Mouse (Mus musculus): ENCODE results near the gene Pkp1. TPM values are rescaled to one million over a fixed set of nuclear protein-coding genes. Genes with fewer than 3 reads are reported as not detected.

Pkp1 gene
- total RNA-seq, 2 experiments from 2014 or later: 0.23 TPM; not detected in 1

GRCm38 (mm10) chr1:135916486-135917058, 2.4 kb downstream of the Pkp1 start:
- intact Hi-C loops (cut with DNase I): no loop called here
- no peak for DNase-seq

GRCm38 (mm10) chr1:135913657-135914056, 5.3 kb downstream of the Pkp1 start:
- DNase-seq: no peak
- intact Hi-C loops (cut with DNase I): no loop called here

GRCm38 (mm10) chr1:135909381-135909780, 9.6 kb downstream of the Pkp1 start:
- no peak for DNase-seq
- intact Hi-C loops (cut with DNase I): no loop called here

- no peak for DNase-seq
- intact Hi-C loops (cut with DNase I): no loop called here
Observed at GRCm38 (mm10) chr1:135906736-135907135, 12.3 kb downstream of the Pkp1 start.

DNA sequence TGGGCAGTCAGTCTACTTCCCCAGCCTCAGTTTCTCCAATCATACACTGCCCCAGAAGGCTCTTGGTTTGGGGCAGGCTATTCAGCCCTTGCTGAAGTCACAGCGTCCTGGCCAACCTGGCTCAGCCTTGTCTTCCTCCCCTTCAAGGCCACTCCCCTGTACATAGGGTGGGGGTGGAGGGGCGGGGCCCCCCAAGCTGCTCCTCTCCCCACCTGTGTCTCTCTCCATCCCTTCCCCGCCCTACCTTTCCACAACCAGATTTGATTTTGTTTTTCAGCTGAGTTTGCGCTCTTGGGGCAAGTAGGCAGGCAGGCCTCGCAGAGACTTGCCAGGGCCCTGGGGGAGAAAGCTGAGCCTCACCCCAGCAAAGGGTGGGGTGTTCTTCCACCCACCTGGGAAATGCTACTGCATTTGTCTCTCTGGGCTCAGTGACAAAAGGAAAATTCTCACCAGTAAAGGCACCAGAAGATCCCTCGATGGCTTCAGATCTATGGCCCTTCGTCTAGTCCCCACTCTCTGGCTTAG, 19.0 kb downstream of the Pkp1 start:
- intact Hi-C loops (cut with DNase I): no loop called here
- no peak for DNase-seq

- DNase-seq: no peak
- intact Hi-C loops (cut with DNase I): no loop called here
Observed at GRCm38 (mm10) chr1:135899295-135899694, 19.7 kb downstream of the Pkp1 start.

DNA sequence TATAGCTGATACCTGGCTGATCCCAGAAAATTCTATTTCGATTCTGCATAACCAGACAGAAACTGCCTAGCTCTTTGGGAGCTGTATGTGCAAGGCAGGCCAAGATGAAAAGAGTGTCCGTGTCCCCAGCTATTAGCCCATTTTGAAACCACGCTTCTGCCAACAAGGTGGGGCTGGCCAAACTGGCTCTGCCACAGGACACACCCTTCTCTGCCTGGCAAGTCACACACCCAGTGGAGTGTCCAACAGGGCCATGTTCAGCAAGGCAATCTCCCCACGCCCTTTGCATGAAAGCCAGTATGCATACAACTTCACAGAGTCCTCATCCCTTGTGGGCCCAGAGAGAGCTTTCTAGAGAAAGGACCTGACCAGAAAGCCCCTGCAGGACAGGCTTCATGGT, 23.6 kb downstream of the Pkp1 start:
- intact Hi-C loops (cut with DNase I): no loop called here
- no peak for DNase-seq

GRCm38 (mm10) chr1:135893377-135893776, 25.6 kb downstream of the Pkp1 start:
- intact Hi-C loops (cut with DNase I): no loop called here

GRCm38 (mm10) chr1:135892764-135893163, 26.2 kb downstream of the Pkp1 start:
- intact Hi-C loops (cut with DNase I): no loop called here
- DNase-seq: no peak

More at GRCm38 (mm10) chr1:135893377-135893776, 25.6 kb downstream of the Pkp1 start:
- DNase-seq: no peak

GRCm38 (mm10) chr1:135892233-135892632, 26.8 kb downstream of the Pkp1 start:
- intact Hi-C loops (cut with DNase I): no loop called here
- no peak for DNase-seq

DNA sequence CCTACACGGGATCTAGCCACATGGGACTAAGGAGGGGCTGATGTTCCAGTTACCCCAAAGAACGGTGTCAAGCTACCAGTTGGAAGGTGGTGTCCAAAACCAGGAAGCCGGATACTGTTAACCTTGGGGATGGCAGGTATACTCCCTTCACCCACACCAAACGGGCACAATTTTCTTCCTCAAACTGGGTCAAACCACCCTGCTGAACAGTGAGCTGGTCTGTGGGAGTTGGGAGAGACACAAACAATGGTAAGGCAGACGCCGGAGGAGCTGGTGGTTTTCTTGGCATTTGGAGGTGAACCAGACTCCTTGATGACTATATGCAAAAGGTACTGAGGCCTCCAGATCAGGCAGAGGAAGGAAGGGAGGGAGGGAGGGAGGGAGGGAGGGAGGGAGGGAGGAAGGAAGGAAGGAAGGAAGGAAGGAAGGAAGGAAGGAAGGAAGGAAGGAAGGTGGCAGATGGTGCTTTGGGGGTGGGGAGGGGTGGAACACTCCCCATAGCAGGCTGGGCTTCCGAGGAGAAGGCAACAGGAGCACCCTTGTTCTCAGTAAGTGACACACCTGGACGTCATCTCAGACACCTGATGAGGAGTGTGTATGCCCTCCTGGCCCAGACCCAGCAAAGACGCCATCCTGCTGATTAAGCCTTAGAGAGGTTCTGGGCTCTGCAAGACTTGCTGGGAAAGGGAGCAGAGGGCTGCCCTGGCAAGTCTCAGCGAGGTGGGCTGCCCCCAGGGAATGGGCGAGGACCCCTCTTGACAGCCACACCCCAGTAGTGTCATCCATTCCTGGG, 27.4 kb downstream of the Pkp1 start:
- intact Hi-C loops (cut with DNase I): no loop called here
- no peak for DNase-seq

- no peak for DNase-seq
- intact Hi-C loops (cut with DNase I): loop anchor here (10.0 kb wide), 1 partner anchor 45 kb away; no protein-coding TSS in a partner anchor
Observed at GRCm38 (mm10) chr1:135889461-135890185, 29.4 kb downstream of the Pkp1 start.

- peak in 1 of 2 experiments; percentile 42 for DNase-seq
- intact Hi-C loops (cut with DNase I): loop anchor here (10.0 kb wide), 1 partner anchor 52 kb away; no protein-coding TSS in a partner anchor
Observed at GRCm38 (mm10) chr1:135882385-135883109, 36.5 kb downstream of the Pkp1 start.

- intact Hi-C loops (cut with DNase I): no loop called here
- no peak for DNase-seq
Observed at GRCm38 (mm10) chr1:135877248-135877647, 41.8 kb downstream of the Pkp1 start.

DNA sequence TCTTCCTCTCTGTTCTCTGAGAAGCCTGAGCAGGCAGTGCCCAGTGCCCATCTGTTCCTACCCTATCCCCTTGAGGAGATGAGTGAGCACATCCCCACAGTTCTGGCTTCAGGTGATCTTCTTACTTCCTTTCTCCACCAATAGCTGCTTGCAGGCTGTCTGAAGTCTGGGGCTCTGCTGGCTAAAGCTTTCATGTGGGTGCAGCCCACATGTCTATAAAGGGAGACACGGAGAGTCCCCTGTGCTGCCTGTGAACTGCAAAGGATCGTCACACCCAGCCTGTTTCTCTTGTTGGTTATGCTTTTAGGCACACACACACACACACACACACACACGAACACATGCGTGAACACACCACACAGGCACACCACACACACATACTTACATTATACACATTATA, 46.0 kb downstream of the Pkp1 start:
- DNase-seq: no peak
- intact Hi-C loops (cut with DNase I): no loop called here

- no peak for DNase-seq
- intact Hi-C loops (cut with DNase I): no loop called here
Observed at GRCm38 (mm10) chr1:135868570-135868969, 50.4 kb downstream of the Pkp1 start.

- intact Hi-C loops (cut with DNase I): loop anchor here (1.0 kb wide), 1 partner anchor 80 kb away; no protein-coding TSS in a partner anchor
- peak; percentile 75 to 83 for DNase-seq
Observed at GRCm38 (mm10) chr1:135865518-135866194, 53.4 kb downstream of the Pkp1 start.

DNA sequence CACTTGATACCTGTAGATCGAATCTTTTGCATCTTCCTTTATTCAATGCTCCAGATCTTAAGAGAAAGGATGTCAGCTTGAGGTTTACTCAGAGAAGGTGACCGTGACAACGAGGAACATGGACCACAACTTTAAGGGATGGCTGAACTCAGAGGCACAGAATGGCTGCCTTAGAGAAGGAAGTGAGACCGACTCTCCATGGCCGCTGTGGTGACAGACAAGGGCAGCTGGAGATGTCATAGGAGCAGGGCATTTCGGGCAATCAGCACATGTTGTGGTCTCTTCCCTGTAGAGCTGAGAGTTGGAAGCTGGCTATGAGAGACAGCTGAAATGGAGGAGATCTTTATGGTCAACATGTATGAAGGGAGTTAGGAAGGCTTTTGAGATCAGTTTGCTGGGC, 54.2 kb downstream of the Pkp1 start:
- no peak for DNase-seq
- intact Hi-C loops (cut with DNase I): loop anchor here (1.0 kb wide), 1 partner anchor 80 kb away; no protein-coding TSS in a partner anchor

DNA sequence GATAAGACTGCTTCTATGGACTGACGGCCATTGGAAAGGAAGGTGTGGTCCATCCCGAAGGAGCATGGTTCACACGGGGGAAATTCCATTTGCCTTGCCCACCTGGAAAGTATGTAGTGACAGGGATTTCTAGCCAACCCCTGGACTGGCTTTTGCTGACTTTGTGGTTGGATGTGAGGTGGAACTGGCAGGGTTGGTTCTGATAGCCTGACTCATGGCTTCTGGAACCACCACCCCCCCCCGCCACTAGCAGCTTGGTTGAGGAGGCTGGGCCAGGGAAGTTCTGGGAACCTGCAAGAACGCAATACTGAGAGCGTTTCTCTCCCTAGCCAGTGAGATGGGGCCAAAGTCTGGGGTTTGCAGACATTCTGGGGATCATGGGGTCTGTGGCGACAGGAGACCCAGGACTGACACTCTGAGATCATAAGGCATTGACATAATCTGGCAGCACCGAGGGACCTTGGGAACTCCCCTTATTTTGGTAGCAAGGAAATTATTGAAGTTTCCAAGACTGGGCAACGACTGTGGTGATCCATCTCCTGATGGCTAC, 55.1 kb downstream of the Pkp1 start:
- intact Hi-C loops (cut with DNase I): no loop called here
- no peak for DNase-seq

Data from gastrocnemius, postnatal 36 days (tissue).